ENCODE assay signal across 10 mouse cellular contexts in the genomic region with DNA sequence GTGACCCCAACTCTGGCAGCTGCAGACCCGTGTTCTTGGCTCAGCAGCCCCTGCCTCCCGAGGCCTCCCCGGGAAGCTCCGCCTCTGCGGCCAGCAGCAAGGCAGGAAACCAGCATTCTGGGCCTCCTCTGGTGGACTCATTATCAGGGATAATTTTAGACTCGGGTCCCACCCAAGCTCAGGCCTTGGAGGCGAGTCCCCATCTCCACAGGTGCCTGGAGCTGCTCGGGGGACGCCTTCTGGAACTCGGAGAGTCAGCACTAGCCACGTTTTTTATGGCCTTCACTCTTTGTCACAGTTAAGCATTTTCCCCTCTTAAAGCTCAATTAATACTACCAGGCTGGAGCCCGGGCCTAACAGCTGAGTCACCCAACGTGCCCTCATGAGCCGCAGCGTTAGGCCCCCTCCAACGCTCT. TPM values are rescaled to one million over a fixed set of nuclear protein-coding genes. Genes with fewer than 3 reads are reported as not detected.
DNase-seq lines count a peak whose midpoint lies in the region; ATAC-seq lines count a peak whose summit lies in the region.
"Had no signal": no experiment of that assay in that cellular context is flagged by ENCODE, and none has a peak within 500 bp of the region (broad histone marks: within the 10 kb centered on the region; RNA-seq: fewer than 3 reads in every experiment).

No protein-coding gene starts in this region.

- DNase-seq in embryo, embryonic 11 days: peak; percentile 40
- no peak for DNase-seq in embryo, embryonic 10 days (ENCODE audit: low spot score)
- DNase-seq in heart, adult 9 months (ENCODE audit: low spot score in 2 of 2): peak; percentile 75 to 84
- DNase-seq in thymus, postnatal 0 days (ENCODE audit: low spot score): no peak
- DNase-seq in urinary bladder, adult 2 months (ENCODE audit: low spot score): no peak
- DNase-seq: forebrain, postnatal 0 days; layer of hippocampus, postnatal 36 days had no signal

- WGBS in embryonic facial prominence, embryonic 12.5 days: 34% methylated on average over 16 of the region's 16 CpGs
- WGBS in intestine, embryonic 16.5 days: 30% methylated on average over 16 of the region's 16 CpGs
- 46% methylated on average over 16 of the region's 16 CpGs for WGBS in hindbrain, embryonic 12.5 days

- no peak overlapping the region for H3K4me3 ChIP-seq in embryonic facial prominence, embryonic 12.5 days
- no peak overlapping the region for H3K4me3 ChIP-seq in intestine, embryonic 16.5 days (ENCODE audit: low read length)
- H3K4me3 ChIP-seq in hindbrain, embryonic 12.5 days: no peak overlapping the region

- peak overlapping the region; percentile 26; the same call in 1 of the 2 replicates for H3K27ac ChIP-seq in embryonic facial prominence, embryonic 12.5 days
- peak overlapping the region; percentile 26; the same call in 1 of the 2 replicates for H3K27ac ChIP-seq in intestine, embryonic 16.5 days (ENCODE audit: low read length)
- no peak overlapping the region for H3K27ac ChIP-seq in hindbrain, embryonic 12.5 days

- peaks cover 39% of the 10 kb centered on the region for H3K4me1 ChIP-seq in embryonic facial prominence, embryonic 12.5 days
- H3K4me1 ChIP-seq in intestine, embryonic 16.5 days (ENCODE audit: control insufficient read depth, insufficient read depth, low read length): peaks cover 24% of the 10 kb centered on the region
- peaks cover 35% of the 10 kb centered on the region for H3K4me1 ChIP-seq in hindbrain, embryonic 12.5 days

- no peak overlapping the region for H3K9ac ChIP-seq in embryonic facial prominence, embryonic 12.5 days
- peak overlapping the region; percentile 16; the same call in 1 of the 2 replicates for H3K9ac ChIP-seq in intestine, embryonic 16.5 days (ENCODE audit: low read depth, low read length)
- H3K9ac ChIP-seq in hindbrain, embryonic 12.5 days: no peak overlapping the region
- H3K9ac ChIP-seq: forebrain, postnatal 0 days had no signal

- no peaks in the 10 kb centered on the region for H3K36me3 ChIP-seq in embryonic facial prominence, embryonic 12.5 days
- H3K36me3 ChIP-seq in intestine, embryonic 16.5 days (ENCODE audit: control insufficient read depth, insufficient read depth, low read length): no peaks in the 10 kb centered on the region
- no peaks in the 10 kb centered on the region for H3K36me3 ChIP-seq in hindbrain, embryonic 12.5 days

- H3K27me3 ChIP-seq in embryonic facial prominence, embryonic 12.5 days: peaks cover 29% of the 10 kb centered on the region
- H3K27me3 ChIP-seq in intestine, embryonic 16.5 days (replicated peaks; ENCODE audit: control insufficient read depth, insufficient read depth, low read length): peaks cover 13% of the 10 kb centered on the region
- peaks cover 46% of the 10 kb centered on the region for H3K27me3 ChIP-seq in hindbrain, embryonic 12.5 days

- no peaks in the 10 kb centered on the region for H3K9me3 ChIP-seq in embryonic facial prominence, embryonic 12.5 days
- no peaks in the 10 kb centered on the region for H3K9me3 ChIP-seq in intestine, embryonic 16.5 days (ENCODE audit: control insufficient read depth, low read length)
- no peaks in the 10 kb centered on the region for H3K9me3 ChIP-seq in hindbrain, embryonic 12.5 days (replicated peaks)

- no peak for ATAC-seq in embryonic facial prominence, embryonic 12.5 days (ENCODE audit: insufficient number of reproducible peaks, insufficient read depth, low FRiP score, low TSS enrichment)
- ATAC-seq in intestine, embryonic 16.5 days: 0 out of 2 replicates have a peak, but pooled peaks have one; percentile 22
- no peak for ATAC-seq in hindbrain, embryonic 12.5 days (ENCODE audit: low FRiP score)
- ATAC-seq: forebrain, postnatal 0 days had no signal

- no peak overlapping the region for H3K4me2 ChIP-seq in embryonic facial prominence, embryonic 12.5 days (replicated peaks)
- H3K4me2 ChIP-seq in intestine, embryonic 16.5 days (ENCODE audit: low read depth, low read length): no peak overlapping the region
- no peak overlapping the region for H3K4me2 ChIP-seq in hindbrain, embryonic 12.5 days (replicated peaks)

RNA-seq across cellular contexts. Expression of gene Nfatc2, which starts 3.2 kb away (rescaled TPM):
- 4.6 and 5.1 TPM in 2 replicates for polyA plus RNA-seq in embryonic facial prominence, embryonic 12.5 days (2016; fragmentation: Nextera tagmentation; extraction: Ambion mirVana)
- polyA plus RNA-seq in intestine, embryonic 16.5 days (2015; fragmentation: Nextera tagmentation; extraction: Ambion mirVana): 1.6 and 1.7 TPM in 2 replicates
- 3.1 and 4.0 TPM in 2 replicates for polyA plus RNA-seq in thymus, postnatal 0 days (2015; fragmentation: Nextera tagmentation; extraction: Ambion mirVana)
- 2.4 and 4.9 TPM in 2 replicates for polyA plus RNA-seq in urinary bladder, adult 2 months (2012; rRNA removed)
- 2.2 and 2.4 TPM in 2 replicates for polyA plus RNA-seq in hindbrain, embryonic 12.5 days (2016; fragmentation: Nextera tagmentation; extraction: Ambion mirVana)

Comparison
In these comparisons a context has a peak if more than half of its experiments do, and no peak if none do; other contexts are left out.
1. DNase-seq: peak in embryo, embryonic 11 days (single experiment) and heart, adult 9 months (2 of 2); none in embryo, embryonic 10 days (single experiment), thymus, postnatal 0 days (single experiment) and urinary bladder, adult 2 months (single experiment).